In genomic region chr14:122913657-122914056, GRCm38 (mm10) we compare ENCODE assay signal across 8 mouse cellular contexts. TPM values are rescaled to one million over a fixed set of nuclear protein-coding genes. Genes with fewer than 3 reads are reported as not detected.
A peak's percentile ranks its signal among the peaks of the same experiment; 100 is the strongest.
DNase-seq lines count a peak whose midpoint lies in the region; ATAC-seq and TF ChIP-seq lines count a peak whose summit lies in the region.

TSS of gene Ggact (minus strand) at chr14:122913757.

- peaks cover 23% of the 10 kb centered on the region for H3K27me3 ChIP-seq in E14TG2a.4 (ENCODE audit: insufficient read depth, low read length)
- peaks cover 7% of the 10 kb centered on the region; the same call in 1 of the 2 replicates for H3K27me3 ChIP-seq in forebrain, embryonic 14.5 days (replicated peaks; ENCODE audit: control insufficient read depth, insufficient read depth, low read length)
- H3K27me3 ChIP-seq in hindbrain, postnatal 0 days (ENCODE audit: insufficient read depth, low read length) = no peaks in the 10 kb centered on the region

- peak within 1 kb of the TSS; percentile 95 for H3K4me2 ChIP-seq in forebrain, embryonic 14.5 days (ENCODE audit: low read length)
- H3K4me2 ChIP-seq in hindbrain, postnatal 0 days (ENCODE audit: low read depth, low read length) = peak within 1 kb of the TSS; percentile 96

- H3K9ac ChIP-seq in forebrain, embryonic 14.5 days (ENCODE audit: low read length) = peak within 1 kb of the TSS; percentile 65
- H3K9ac ChIP-seq in hindbrain, postnatal 0 days (replicated peaks; ENCODE audit: low read length) = peak within 1 kb of the TSS; percentile 68

- ATAC-seq in forebrain, embryonic 14.5 days = no peak
- ATAC-seq in hindbrain, postnatal 0 days = no peak
- ATAC-seq in megakaryocyte-erythroid progenitor cell, adult 5-6 weeks (replicated peaks; ENCODE audit: low FRiP score, low TSS enrichment, poor library complexity, severe bottlenecking) = no peak

- H3K9me3 ChIP-seq in E14TG2a.4 (ENCODE audit: low read length) = no peaks in the 10 kb centered on the region
- no peaks in the 10 kb centered on the region for H3K9me3 ChIP-seq in forebrain, embryonic 14.5 days (replicated peaks; ENCODE audit: control insufficient read depth, low read length)
- no peaks in the 10 kb centered on the region for H3K9me3 ChIP-seq in hindbrain, postnatal 0 days (ENCODE audit: low read length)

- H3K36me3 ChIP-seq in E14TG2a.4 (ENCODE audit: insufficient read depth, low read length) = peaks cover 2% of the 10 kb centered on the region; the same call in 1 of the 2 replicates
- no peaks in the 10 kb centered on the region for H3K36me3 ChIP-seq in forebrain, embryonic 14.5 days (ENCODE audit: control insufficient read depth, insufficient read depth, low read length)
- no peaks in the 10 kb centered on the region for H3K36me3 ChIP-seq in hindbrain, postnatal 0 days (ENCODE audit: insufficient read depth, low read length)

- no peak for DNase-seq in frontal cortex, adult 2 months (ENCODE audit: extremely low spot score in 1 of 2, low spot score in 1 of 2)
- no peak for DNase-seq in frontal cortex, postnatal 14 days (ENCODE audit: low spot score in 2 of 2)
- no peak for DNase-seq in forebrain, embryonic 14.5 days (ENCODE audit: low spot score)
- DNase-seq in hindbrain, postnatal 0 days (ENCODE audit: low spot score) = no peak
- no peak for DNase-seq in spleen, adult 18-20 months
- DNase-seq in ovary, postnatal 10 days (ENCODE audit: low spot score) = no peak

- TF ChIP-seq CTCF in E14TG2a.4 (conservative IDR thresholded peaks at IDR 0.05; ENCODE audit: low read length) = no peak
- no peak for TF ChIP-seq CTCF in hindbrain, postnatal 0 days (IDR thresholded peaks at IDR 0.05; ENCODE audit: low read depth)

- no peak within 1 kb of the TSS for H3K27ac ChIP-seq in forebrain, embryonic 14.5 days (ENCODE audit: low read depth, low read length)
- peak within 1 kb of the TSS; percentile 65; the same call in 1 of the 2 replicates for H3K27ac ChIP-seq in hindbrain, postnatal 0 days

- WGBS in forebrain, embryonic 14.5 days = 74% methylated on average over 6 of the region's 6 CpGs
- WGBS in hindbrain, postnatal 0 days = 77% methylated on average over 6 of the region's 6 CpGs

- peak within 1 kb of the TSS; percentile 87 for H3K4me3 ChIP-seq in E14TG2a.4 (replicated peaks; ENCODE audit: low read length)
- H3K4me3 ChIP-seq in forebrain, embryonic 14.5 days (ENCODE audit: low read depth, low read length) = peak within 1 kb of the TSS; percentile 55
- peak within 1 kb of the TSS; percentile 68 for H3K4me3 ChIP-seq in hindbrain, postnatal 0 days (ENCODE audit: low read length)

- peaks cover 28% of the 10 kb centered on the region for H3K4me1 ChIP-seq in E14TG2a.4 (replicated peaks; ENCODE audit: low read depth, low read length)
- H3K4me1 ChIP-seq in forebrain, embryonic 14.5 days (ENCODE audit: control insufficient read depth, insufficient read depth, low read length) = peaks cover 5% of the 10 kb centered on the region; the same call in 1 of the 2 replicates
- H3K4me1 ChIP-seq in hindbrain, postnatal 0 days (ENCODE audit: insufficient read depth, low read length) = no peaks in the 10 kb centered on the region; the same call in 1 of the 2 replicates

RNA-seq across cellular contexts. Expression of gene Ggact, which starts in this region (rescaled TPM):
- 53.7 and 58.8 TPM in 2 replicates for polyA plus RNA-seq in frontal cortex, adult 2 months (2012; rRNA removed)
- 6.9 and 7.7 TPM in 2 replicates for polyA plus RNA-seq in forebrain, embryonic 14.5 days (2014; fragmentation: Nextera tagmentation; extraction: Ambion mirVana)
- total RNA-seq in hindbrain, postnatal 0 days (2014; rRNA removed) = 18.4 and 36.5 TPM in 2 replicates
- 27.9 and 29.1 TPM in 2 replicates for polyA plus RNA-seq in hindbrain, postnatal 0 days (2015; fragmentation: Nextera tagmentation; extraction: Ambion mirVana)
- total RNA-seq in megakaryocyte-erythroid progenitor cell, adult 5-6 weeks (2014; fragmentation: Nextera tagmentation) = 15.9 and 24.0 TPM in 2 replicates
- total RNA-seq in megakaryocyte-erythroid progenitor cell, adult 5-6 weeks (2017) = 18.0 and 31.5 TPM in 2 replicates
